Mouse (Mus musculus) skeletal muscle tissue, adult 2 months (tissue): ENCODE data around the gene Cdc14b.
A peak's percentile ranks its signal among the peaks of the same experiment; 100 is the strongest.

Experiments
- DNase-seq: peaks from one replicate; pipeline ENCODE4 v3.0.0-alpha.2; 2012; ENCODE audit warnings: low read depth, low spot score

Cdc14b gene

DNA sequence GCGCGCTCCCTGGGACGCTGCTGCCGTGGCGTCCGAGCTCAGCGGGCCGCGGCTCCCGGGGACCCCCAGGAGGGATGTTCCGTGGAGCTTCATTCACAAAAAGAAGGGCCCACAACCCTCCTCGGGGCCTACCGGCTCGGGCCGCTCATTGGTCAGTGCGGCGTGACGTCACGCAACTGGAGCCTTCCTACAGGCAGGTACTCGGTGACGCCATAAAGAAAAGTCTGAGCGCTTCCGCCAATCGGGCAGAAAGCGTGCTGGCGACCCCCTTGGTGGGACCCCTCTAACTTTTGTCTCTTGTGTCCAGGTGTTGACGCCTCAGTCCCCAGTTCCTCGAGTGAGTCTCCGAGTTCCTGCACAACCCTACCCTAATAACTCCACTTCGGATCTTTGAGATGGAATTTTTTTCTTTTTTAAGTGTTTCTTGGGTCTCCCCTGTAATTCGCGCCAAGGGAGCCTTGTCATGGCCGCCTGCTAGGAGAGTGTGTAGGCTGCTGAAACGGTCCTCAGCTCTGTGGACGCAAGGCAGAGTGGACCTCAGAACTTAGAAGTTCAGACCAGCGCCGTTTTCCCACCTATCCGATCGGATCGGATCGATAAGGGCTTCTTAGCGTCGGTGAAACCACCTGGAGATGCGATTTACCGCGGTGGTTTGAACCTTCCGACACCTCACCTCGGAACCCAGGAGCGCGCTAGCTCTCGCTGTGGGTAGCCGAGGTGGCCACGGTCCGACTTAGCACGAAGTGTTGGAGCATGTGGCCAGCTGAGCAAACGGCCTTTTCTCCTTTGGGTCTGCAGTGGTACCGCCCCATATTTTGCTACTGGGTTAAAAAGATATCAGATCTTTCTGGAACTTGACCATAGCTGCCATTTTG is at the start of gene Cdc14b:
Gene Cdc14b, minus strand, starts transcription at position 412 of the 875 bp plus-strand sequence.
- DNase-seq: no peak

DNA sequence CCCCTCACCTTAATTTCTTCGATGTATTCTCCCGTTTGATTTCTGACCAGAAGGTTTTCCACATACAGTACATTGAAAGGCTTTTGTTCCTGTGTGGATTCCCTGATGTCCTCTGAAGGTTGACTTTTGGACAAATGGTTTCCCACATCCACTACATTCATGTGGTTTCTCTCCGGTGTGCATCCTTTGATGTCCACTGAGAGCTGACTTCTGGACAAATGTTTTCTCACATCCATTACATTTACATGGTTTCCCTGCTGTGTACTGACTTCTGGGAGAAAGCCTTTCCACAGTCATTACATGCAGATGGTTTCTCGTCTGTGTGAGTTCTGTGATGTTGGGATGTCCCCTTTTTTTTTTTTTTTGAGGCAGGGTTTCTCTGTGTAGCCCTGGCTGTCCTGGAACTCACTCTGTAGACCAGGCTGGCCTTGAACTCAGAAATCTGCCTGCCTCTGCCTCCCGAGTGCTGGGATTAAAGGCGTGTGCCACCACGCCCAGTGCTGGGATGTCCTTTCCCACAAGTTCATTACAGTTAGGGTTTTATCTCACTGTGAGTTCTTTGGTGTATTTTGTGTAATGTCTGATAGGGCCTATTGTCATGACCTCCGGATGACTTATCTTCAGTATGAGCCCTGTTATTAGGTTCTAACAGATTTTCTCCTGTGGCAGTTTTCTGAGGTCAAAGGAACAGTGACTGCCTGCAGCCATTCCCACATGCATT is 47.6 kb upstream of the Cdc14b start:
- DNase-seq: no peak

DNA sequence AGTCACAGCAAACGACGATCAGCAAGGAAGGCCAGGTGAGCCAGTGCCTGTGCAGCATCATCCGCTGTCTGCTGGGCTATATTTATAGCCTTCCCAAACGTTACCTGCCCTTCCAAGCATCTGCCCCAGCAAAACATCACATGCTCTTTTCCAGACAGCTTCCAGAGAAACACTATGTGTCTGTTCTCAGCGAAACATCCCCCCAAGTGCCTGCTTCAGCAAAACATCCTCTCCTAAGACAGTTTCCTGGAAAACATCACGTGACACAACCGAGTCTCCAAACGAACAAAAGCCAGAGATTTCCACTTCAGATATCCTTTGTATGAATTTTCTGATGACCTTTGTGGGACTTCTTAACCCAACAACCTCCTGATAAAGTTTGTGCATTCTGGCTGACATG is 45.2 kb upstream of the Cdc14b start:
- DNase-seq: no peak

DNA sequence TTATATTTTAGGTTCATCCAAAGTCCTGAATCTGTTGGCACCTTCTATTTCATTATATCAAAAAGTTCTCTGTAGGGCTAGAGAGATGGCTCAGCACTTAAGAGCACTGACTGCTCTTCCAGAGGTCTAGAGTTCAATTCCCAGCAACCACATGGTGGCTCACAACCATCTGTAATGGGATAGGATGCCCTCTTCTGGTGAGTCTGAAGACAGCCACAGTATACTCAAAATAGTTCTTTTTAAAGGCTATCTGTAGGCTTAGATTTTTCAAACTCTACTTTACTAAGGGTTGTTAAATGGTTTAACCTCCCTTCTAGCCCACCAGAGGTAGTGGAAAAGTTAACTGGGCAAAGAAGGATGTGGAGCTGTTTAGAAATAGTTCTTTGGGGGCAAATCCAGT is 44.7 kb upstream of the Cdc14b start:
- no peak for DNase-seq

DNA sequence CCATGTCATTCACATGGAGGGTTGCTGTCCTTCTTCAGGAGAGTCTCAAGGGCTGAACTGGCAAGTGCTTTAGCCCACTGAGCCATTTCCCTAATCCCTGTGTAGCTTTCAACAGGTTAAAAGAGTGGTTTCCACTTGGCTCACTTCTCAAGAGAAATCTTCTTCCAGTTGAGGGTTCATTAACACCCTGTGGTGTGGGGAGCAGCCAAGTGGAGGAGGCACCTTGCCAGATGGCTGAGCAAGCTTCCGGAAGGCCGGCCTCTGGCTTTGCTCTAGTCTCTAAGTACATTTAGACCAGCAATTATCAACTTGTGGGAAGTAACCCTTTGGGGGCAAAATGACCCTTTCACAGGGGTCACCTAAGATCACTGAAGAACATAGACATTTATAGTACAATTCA is 43.3 kb upstream of the Cdc14b start:
- no peak for DNase-seq

DNA sequence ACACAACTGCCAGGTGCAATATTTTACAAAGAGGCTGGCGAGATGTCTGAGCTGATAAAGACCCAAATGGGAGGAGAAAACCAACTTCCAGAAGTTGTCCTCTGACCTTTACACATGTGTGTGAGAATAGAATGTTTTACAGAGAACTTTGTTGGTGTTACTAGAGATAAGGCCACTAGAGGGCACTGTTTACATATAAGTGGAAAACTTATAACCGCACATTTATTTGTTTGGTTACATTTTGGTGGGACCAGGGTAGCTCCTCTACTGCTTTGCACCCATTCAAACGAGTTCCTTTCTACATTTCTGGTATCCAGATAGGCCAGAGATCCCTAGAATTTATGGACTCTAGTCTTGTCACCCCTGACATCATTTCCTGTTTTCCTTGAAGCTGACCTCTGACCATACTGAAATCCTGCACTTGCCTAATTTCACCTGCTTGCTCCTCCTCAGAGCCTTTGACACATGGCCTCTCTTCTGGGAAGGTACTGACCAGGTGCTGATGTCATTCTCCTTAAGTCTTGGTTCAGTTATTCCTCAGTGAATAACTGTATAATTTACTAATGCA is 40.5 kb upstream of the Cdc14b start:
- peak; percentile 47 for DNase-seq

DNA sequence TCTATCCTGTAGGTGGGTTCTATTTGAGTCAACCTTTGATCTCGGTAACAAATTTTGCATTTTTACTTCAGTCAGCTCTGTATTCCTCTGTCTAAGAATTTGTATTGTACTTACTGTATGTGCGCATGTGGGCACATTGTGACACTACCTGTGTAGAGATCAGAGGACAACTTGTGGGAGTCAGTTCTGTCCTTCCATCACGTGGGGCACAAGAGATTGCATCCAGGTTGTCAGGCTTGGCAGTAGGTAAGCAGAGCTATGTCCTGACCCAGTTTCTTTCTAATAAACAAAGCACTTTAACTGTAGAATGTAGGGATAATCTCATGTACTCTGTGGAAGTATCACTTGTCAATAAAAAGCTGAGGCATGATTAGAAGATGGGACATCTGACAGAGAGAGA is 39.0 kb upstream of the Cdc14b start:
- DNase-seq: no peak

DNA sequence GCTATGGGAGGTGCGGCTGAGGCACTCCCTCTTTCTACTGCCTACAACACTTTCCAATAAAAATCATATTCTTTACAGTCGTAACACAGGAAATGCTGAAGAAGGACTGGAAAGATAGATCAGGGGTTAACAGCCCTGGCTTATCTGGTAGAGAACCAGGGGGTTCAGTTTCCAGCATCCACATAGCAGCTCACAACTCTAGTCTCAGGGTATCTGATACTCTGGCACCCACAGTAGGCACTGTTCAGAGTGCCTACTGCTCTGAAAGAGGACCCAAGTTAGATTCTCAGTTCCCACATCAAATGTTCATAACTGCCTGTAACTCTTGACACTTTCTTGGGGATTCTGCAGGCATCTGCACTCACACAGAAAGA is 37.8 kb upstream of the Cdc14b start:
- DNase-seq: no peak

DNA sequence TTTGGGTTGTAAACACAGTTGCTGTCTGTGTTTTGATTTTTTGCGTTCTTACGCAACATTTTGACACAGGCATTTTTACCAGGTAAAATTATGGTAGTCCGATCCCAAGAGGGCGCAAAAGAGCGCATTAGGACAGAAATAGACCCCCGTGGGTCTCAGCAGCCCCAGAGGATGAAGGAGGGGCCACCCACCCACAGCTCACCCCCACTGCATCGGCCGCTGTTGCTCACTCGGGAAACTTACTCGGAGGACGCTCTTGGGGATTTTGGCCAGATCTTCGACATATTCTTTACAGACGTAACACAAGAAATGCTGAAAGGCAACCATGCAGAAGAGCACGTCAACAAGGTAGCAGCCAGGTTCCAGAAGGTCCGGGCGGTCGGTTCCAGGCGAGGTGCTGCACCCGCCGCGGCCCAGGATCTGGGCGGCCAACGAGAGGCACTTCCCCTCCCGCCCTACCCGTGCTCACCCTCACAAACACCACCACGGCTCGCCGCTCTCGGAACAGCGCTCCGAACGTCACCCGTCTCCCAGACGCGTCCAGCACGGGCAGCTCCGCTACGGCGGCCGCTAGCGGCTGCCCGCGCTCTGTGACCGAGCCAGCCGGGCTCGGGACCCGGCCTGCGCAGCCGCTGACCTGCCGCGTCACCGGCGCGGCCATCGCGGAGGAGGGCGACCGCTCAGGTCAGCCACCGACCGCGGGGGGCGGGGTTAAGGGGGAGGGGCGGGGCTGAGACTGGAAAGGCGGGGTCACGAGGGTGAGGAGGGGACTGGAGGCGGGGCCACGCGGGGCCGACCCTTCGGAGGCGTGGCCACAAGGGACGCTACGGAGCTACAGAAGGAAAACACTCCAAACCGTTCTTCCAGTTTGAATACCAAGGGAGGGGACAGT is 37.2 kb upstream of the Cdc14b start, which contains the start of gene Aaed1:
Gene Aaed1, minus strand, starts transcription at position 687 of the 892 bp plus-strand sequence.
- DNase-seq: peak; percentile 92

DNA sequence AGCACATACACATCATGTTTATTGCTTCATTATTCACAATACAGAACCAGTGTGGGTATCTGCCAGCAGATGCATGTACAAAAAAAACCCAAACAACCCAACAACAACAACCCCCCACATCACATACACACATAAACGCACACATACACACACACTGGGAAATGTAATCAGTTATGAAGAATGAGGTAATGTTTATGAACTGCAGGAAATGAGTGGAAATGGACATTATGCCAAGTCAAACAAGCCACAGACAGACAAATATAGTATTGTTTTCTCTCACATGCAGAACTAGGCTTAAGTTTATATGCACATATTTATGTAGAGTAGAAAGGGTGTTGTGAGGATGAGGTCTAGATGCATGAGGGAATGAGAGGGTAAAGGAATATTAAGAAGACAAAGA is 36.2 kb upstream of the Cdc14b start:
- no peak for DNase-seq

DNA sequence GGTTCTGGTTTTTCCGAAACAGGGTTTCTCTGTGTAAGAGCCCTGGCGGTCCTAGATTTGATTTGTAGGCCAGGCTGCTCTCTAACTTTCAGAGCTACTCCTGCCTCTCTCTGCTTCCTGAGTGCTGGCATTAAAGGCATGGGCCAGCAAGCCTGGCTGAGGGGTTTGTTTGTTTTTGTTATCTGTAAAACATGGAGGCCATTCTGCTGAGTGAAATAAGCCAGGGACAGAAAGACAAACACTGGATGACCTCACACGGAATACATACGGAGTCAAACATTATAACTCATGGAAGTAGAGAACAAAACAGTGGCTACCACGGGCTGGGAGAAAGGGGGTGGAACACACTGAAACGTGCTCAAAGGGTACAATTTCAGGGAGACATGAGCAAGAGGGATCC is 35.5 kb upstream of the Cdc14b start:
- no peak for DNase-seq

DNA sequence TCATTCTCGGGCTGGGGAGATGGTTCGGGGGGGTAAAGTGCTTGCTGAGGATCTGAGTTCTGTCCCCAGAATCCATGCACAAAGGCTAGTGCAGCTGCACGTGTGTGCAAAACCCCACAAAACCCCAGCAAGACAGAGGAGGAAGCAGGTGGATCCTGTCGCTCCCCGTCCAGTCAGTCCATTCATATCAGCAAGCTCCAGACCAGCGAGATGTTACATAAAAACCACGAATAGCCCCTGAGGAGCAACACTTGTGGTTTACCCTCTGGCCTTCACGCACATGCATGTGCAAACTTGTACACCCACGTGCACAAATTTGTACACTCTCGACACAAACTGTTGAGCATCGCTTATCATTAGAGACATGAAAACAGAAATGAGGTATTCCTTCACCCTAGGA is 34.8 kb upstream of the Cdc14b start:
- DNase-seq: no peak

DNA sequence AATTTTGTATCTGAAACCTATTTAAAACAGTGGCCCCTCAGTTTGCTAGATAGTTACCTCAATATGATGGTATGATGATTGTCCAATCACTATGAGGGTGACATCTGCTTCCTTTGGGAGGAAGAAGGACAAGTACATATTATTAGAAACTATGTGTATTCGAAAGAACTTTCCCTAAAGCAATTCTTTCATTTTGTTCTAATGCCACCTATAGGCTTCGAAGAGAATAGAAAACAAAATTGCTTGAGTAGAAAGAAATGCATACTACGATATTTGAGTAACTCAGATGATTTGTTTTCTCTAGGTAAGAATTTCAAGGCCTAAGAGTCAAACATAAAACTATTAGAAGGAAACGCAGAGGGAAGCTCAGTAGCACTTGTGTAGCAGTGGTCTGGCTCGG is 33.9 kb upstream of the Cdc14b start:
- DNase-seq: no peak

DNA sequence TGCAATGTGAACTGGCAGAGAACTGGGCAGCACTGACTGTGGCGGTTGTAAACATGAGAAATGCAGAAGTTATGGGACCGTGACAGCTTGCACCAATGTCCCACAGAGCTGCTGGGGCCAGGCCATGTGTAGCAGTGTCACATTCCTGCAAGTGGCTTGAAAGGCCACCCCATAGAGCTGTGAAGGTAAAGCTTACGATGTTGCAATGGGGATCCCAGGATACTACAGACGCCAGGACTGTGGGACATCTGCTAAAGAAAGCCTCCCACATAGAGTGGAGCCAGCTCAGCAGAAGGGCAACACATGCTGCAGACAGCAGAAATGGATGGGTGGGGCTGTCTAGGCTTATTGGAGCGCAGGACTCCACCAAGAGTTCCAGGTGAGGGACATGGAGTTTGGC is 32.4 kb upstream of the Cdc14b start:
- no peak for DNase-seq

DNA sequence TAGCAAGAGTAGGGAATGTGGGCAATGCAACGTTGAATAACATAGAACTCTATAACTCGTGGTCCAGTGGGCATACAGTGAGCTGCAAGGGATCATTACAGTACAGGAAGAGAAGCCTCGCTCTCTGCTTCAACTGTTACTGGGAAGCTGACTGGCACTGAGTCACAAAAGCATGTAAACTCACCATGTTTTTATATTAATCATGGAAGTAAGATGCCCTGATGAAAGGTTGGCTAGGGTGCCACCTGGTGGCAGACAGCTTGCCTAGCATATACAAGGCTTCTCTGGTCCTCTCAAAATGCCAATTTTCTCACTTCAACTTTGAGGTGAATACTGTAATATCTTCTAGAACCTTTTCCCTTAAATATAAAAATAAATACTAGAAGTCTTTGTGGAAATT is 31.0 kb upstream of the Cdc14b start:
- DNase-seq: peak; percentile 42

DNA sequence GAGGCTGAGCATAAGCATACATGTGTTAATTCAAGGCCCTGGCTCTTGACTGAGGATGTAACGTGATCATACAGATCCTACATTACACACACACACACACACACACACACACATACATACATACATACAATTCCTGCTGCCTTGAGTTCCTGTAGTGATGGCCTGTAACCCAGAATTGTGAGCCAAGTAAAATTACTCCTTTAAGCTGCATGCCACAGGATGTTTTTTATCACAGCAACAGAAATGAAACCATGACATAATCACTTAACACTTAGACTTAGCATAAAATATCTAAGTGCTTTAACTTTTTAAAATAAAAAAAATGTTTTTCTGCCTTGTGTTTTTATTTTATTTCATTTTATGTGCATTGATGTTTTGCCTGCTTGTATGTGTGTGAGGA is 24.0 kb upstream of the Cdc14b start:
- no peak for DNase-seq

DNA sequence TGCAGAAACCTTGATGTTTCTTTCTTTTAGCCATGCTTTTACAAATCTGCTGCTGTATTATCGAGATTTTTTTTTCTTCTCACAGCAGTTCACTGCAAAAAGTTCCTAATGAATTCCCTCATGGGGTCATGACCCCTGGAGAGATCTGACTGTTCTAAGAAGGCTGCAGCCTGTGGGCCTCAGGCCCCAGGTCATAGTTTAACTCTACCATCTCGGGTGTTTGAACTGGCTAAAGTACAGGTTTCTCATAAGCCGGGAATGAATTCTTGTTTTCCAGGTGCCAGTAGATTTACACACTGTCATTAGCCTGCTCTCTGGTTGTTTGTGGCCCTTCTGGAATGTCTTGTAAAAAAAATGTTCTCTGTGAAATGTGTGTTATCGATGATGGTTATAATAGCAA is 11.7 kb upstream of the Cdc14b start:
- no peak for DNase-seq

DNA sequence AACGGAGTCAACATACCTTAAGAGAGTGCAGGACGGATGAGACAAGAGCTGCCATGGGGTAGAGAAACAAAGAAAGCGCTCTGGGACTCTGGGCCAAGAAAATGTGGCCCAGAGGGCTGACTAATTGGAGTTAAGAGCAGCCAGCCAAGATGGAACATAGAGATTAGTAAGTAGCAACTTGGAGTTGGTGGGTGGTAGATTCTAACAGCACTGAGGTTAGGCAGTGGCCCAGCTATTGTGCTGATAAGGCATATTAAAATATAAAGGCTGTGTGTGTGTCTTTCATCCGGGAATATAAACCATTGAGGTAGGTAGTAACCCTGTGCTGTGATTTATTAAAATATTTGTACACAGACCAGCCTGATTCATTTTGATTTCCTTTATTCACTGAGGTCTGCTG is 11.2 kb upstream of the Cdc14b start:
- DNase-seq: no peak

DNA sequence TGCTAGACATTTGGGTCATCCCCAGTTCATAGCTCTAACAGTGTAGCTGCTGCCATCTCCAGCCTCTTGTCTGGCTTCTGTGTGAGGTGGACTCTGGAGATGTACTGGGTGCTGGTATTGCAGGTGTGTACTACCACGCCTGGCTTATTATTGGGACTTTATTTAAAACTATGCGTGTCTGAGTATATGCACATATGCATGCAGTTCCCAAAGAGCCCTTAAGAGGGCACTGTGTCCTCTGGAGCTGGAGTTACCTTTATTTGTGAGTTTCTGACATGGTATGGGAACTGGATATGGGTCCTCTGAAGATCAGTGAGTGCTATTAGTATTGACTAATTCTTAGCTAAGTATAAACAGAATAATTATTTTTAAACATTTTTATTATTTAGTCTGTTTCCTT is 9.6 kb upstream of the Cdc14b start:
- no peak for DNase-seq

DNA sequence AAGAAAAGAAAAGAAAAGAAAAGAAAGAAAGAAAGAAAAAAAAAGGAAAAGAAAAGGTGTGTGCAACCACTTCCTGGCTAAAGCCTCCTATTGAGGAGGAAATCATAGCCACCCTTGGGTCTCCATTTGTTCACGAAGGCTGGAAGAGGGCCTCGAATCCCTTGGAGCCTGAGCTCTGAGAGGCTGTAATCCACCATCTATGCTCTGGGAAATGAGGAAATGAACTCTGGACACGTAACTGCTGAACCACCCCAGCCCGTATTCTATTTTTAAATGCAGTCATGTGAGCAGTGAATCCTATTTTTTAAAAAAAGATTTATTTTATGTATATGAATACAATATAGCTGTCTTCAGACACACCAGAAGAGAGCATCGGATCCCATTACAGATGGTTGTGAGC is 5.8 kb upstream of the Cdc14b start:
- DNase-seq: no peak

DNA sequence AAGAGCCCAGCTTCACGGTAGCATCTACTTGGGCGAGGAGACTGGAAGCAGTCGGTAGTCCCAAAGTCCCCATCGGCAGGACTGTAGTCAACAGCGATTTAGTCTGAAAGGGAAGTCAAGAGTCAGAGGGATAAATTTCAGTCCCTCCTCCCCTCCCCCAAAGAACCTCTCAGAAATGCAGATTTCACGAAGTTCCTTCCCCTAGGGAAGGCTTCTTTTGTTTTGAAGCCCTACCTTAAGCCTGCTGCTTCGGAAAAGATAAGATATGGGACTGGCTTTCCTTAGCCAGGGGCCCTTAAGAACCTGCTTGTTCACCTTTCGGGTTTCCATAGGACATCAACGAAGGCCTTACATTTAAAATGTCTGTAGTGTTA is 651 bp upstream of the Cdc14b start:
- DNase-seq: no peak
